Mouse (Mus musculus) forebrain, postnatal 0 days (tissue): ENCODE measurements at regions not wholly inside any gene's neighbourhood (a gene's known extent, or its start where the extent isn't known, plus 50 kb on each side); places are given as distances from the start of the nearest gene placed in this dataset.

Experiments
- ATAC-seq: fragments of 200-750 bp; cut with Nextera tagmentation; 2 replicates; pipeline ENCODE4 v1.8.0; 2017; ENCODE audit warnings: mild to moderate bottlenecking, moderate library complexity
- DNase-seq: peaks from one replicate; pipeline ENCODE4 v3.0.0-alpha.2; 2015
- H3K27ac ChIP-seq: fragments of 300-500 bp; sonication (generic); 2 replicates; pipeline ENCODE4 v1.5.1; 2014; ENCODE audit warnings: low read depth, mild to moderate bottlenecking, antibody characterized with exemption, low read length, moderate library complexity, mixed read lengths
- H3K27me3 ChIP-seq: fragments of 300-500 bp; sonication (generic); 2 replicates; pipeline ENCODE4 v1.6.1; 2014; ENCODE audit warnings: mild to moderate bottlenecking, low read length, mixed read lengths; ENCODE audit not compliant: insufficient read depth
- H3K36me3 ChIP-seq: fragments of 300-500 bp; sonication (generic); 2 replicates; pipeline ENCODE4 v1.6.1; 2014; ENCODE audit warnings: mild to moderate bottlenecking, moderate library complexity; ENCODE audit not compliant: insufficient read depth
- H3K4me1 ChIP-seq: fragments of 300-500 bp; sonication (generic); 2 replicates; pipeline ENCODE4 v1.6.1; 2014; ENCODE audit warnings: antibody characterized with exemption; ENCODE audit not compliant: insufficient read depth
- H3K4me2 ChIP-seq: fragments of 300-500 bp; sonication (generic); 2 replicates; pipeline ENCODE4 v1.6.1; 2014; ENCODE audit warnings: low read depth, mild to moderate bottlenecking, moderate library complexity
- H3K4me3 ChIP-seq: fragments of 300-500 bp; sonication (generic); 2 replicates; pipeline ENCODE4 v1.5.1; 2014; ENCODE audit warnings: low read depth, low read length, mixed read lengths
- H3K9ac ChIP-seq: fragments of 300-500 bp; sonication (generic); 2 replicates; pipeline ENCODE4 v1.6.1; 2014; ENCODE audit warnings: mild to moderate bottlenecking
- H3K9me3 ChIP-seq: fragments of 300-500 bp; sonication (generic); 2 replicates; pipeline ENCODE4 v1.6.1; 2016; ENCODE audit warnings: low read length
- CTCF ChIP-seq: sonication (generic); IDR thresholded peaks from 2 replicates; pipeline ENCODE4 v1.5.1; 2016; ENCODE audit warnings: antibody characterized with exemption, control low read depth, low read depth
- WGBS: fragments of 180-500 bp; shearing (Covaris S2); extraction: QIAGEN DNeasy Blood & Tissue Kit; methylation state at CpG from one replicate; pipeline ENCODE4 v1.1.7; 2014; 5-methylcytosine and 5-hydroxymethylcytosine counted together

DNA sequence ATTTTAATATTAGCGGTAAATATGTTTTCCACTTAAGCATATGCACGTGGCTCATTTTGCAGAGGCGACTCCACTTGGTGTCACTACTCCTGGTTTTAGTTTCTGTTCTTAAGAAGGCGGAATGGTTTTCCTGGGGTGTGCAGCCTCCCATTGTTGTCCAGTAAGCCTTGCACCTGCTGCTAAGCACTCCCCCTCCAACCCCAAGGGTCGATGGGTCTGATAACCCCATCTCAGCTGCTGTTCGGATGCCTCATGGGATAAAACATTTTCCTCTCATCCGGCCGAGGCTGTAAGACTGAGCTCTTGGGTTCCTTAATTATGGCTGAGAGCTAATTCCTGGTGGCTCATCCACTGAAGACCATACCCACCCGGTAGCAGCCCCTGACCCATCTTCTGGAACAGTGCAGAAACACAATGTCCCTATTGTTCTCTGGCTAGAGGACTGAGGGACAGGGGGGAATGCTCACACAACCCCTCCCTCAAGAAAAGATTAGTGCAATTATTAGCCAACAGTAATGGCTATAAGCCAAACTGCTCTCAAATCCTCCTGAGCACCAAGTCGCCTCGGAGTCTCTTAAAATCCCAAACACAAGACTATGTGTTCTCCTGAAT lies 73.8 kb upstream of the Sox9 start:
- no peak overlapping the region for H3K4me2 ChIP-seq
- DNase-seq: no peak
- no peak overlapping the region for H3K9ac ChIP-seq
- WGBS: 30% methylated on average over 11 of the region's 11 CpGs
- H3K4me1 ChIP-seq: no peaks in the 10 kb centered on the region; the same call in 1 of the 2 replicates
- H3K27me3 ChIP-seq: no peaks in the 10 kb centered on the region
- no peaks in the 10 kb centered on the region for H3K36me3 ChIP-seq
- no peak overlapping the region for H3K4me3 ChIP-seq
- H3K9me3 ChIP-seq: no peaks in the 10 kb centered on the region
- no peak for ATAC-seq
- H3K27ac ChIP-seq: no peak overlapping the region
- TF ChIP-seq CTCF: no peak

DNA sequence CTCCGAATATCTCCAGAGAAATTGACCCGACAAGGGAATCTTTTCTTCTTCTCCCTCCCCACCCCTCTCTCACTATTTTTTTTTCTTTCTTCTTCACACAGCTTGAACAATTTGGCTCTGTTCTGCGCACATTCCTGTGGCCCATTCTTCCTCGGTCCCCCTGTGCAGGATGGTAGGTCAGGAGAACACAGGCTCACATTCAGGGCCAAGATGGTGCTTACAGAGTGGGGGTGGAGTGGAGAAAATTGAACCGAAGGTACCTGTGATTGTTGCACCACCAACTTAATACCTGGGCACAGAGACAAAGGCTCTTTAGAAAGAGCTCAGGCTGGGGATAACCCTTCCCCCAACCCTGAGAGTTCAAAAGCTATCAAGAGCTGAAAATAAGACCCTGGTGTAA lies 70.4 kb upstream of the Sox9 start:
- Histone ChIP-seq H3K27me3 (no peaks in the 10 kb centered on the region), H3K4me2 (no peak overlapping the region), H3K9ac (no peak overlapping the region), H3K9me3 (no peaks in the 10 kb centered on the region), H3K27ac (no peak overlapping the region), H3K4me1 (no peaks in the 10 kb centered on the region; the same call in 1 of the 2 replicates), H3K4me3 (no peak overlapping the region), H3K36me3 (no peaks in the 10 kb centered on the region)
- no peak for ATAC-seq
- no peak for TF ChIP-seq CTCF
- WGBS: 37% methylated on average over 5 of the region's 5 CpGs
- no peak for DNase-seq

- no peak for ATAC-seq
Observed at GRCm38 (mm10) chr11:112718547-112718946, 63.5 kb upstream of the Sox9 start.

GRCm38 (mm10) chr11:112720652-112721051 lies 61.4 kb upstream of the Sox9 start:
- H3K27ac ChIP-seq: no peak overlapping the region
- no peak for ATAC-seq
- WGBS: 88% methylated on average over 4 of the region's 4 CpGs
- TF ChIP-seq CTCF: no peak
- no peak overlapping the region for H3K9ac ChIP-seq
- no peaks in the 10 kb centered on the region for H3K27me3 ChIP-seq
- no peak overlapping the region for H3K4me2 ChIP-seq
- no peak overlapping the region for H3K4me3 ChIP-seq
- no peaks in the 10 kb centered on the region for H3K36me3 ChIP-seq
- H3K9me3 ChIP-seq: no peaks in the 10 kb centered on the region
- H3K4me1 ChIP-seq: no peaks in the 10 kb centered on the region
- no peak for DNase-seq

More at GRCm38 (mm10) chr11:112718547-112718946, 63.5 kb upstream of the Sox9 start:
- no peak overlapping the region for H3K9ac ChIP-seq
- no peaks in the 10 kb centered on the region for H3K9me3 ChIP-seq
- DNase-seq: no peak
- no peaks in the 10 kb centered on the region for H3K27me3 ChIP-seq
- H3K4me2 ChIP-seq: no peak overlapping the region
- no peaks in the 10 kb centered on the region for H3K36me3 ChIP-seq
- peak; percentile 20; the same call in 1 of the 2 replicates for TF ChIP-seq CTCF
- H3K27ac ChIP-seq: no peak overlapping the region
- no peak overlapping the region for H3K4me3 ChIP-seq
- H3K4me1 ChIP-seq: no peaks in the 10 kb centered on the region
- WGBS: 82% methylated on average over 2 of the region's 2 CpGs

GRCm38 (mm10) chr11:112722936-112723335 lies 59.1 kb upstream of the Sox9 start:
- H3K9me3 ChIP-seq: no peaks in the 10 kb centered on the region
- 87% methylated on average over 4 of the region's 4 CpGs for WGBS
- H3K9ac ChIP-seq: no peak overlapping the region
- no peaks in the 10 kb centered on the region for H3K36me3 ChIP-seq
- H3K27ac ChIP-seq: no peak overlapping the region
- no peak for TF ChIP-seq CTCF
- H3K4me2 ChIP-seq: no peak overlapping the region
- no peaks in the 10 kb centered on the region for H3K4me1 ChIP-seq
- ATAC-seq (no peak), DNase-seq (no peak)
- H3K4me3 ChIP-seq: no peak overlapping the region
- no peaks in the 10 kb centered on the region for H3K27me3 ChIP-seq

DNA sequence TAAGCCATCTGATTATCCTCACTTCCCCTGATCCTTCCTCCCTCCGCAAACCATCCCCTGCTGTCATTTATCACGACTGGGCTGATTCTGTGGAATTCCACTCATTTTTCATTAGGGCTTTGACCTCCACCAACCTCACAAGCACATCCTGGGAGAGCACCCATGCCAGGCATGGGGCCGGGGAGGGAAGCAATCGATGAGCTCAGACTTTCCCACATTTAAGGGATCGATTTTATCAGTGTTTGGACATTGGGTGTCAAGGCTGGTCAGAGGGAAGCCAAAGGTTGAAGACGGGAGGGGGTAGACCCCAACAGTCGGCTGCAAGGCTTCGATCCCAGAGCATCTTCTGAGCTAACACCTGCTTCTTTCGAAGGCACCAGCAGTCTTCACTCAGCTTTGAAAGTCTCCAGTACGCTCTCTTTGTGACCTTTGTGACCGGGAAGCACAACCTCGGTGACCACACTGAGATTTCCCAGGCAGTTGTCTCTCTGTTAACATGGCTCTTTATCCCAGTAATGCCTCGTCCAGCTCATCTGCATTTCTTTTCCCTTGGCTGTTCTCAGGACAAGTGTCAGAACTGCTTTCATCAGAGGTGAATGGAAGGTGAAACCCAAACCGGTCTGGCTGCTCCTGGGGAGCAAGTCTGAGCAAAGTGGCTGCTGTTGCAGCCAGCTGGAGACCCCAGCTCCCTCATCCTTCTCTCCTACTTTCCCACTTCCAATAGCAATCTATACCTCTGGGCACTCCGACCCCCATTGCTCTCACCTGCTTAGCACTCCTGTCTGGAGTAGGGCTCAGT lies 53.7 kb upstream of the Sox9 start:
- no peak overlapping the region for H3K4me2 ChIP-seq
- no peak overlapping the region for H3K9ac ChIP-seq
- no peak for DNase-seq
- H3K4me3 ChIP-seq: no peak overlapping the region
- H3K27me3 ChIP-seq: no peaks in the 10 kb centered on the region
- H3K4me1 ChIP-seq: no peaks in the 10 kb centered on the region
- WGBS: 47% methylated on average over 15 of the region's 15 CpGs
- ATAC-seq: no peak
- H3K9me3 ChIP-seq: no peaks in the 10 kb centered on the region
- no peaks in the 10 kb centered on the region for H3K36me3 ChIP-seq
- no peak overlapping the region for H3K27ac ChIP-seq
- TF ChIP-seq CTCF: no peak
